15 mouse cellular contexts compared by ENCODE assay signal in the genomic region with DNA sequence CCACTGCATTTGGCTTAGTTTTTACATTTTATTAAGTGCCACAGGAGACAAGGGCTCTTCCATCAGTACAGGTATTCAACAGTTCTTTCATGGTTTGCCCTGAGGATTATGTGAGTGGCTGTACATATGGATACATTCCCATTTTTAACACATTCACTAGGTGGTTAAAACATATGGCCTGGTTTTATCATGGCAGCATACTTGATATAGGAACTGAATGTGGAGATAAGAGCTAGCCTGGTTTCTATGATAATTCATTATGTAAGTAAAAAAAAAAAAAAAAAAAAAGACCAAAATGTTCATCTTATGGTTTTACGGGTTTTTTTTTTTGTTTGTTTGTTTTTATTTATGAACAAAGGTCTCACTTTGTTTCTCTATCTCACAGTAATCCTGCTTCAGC.
"Had no signal": no experiment of that assay in that cellular context is flagged by ENCODE, and none has a peak within 500 bp of the region (broad histone marks: within the 10 kb centered on the region; RNA-seq: fewer than 3 reads in every experiment).

No protein-coding gene starts in this region.

- H3K4me2 ChIP-seq: neural tube, embryonic 15.5 days; stomach, embryonic 15.5 days had no signal

- H3K9ac ChIP-seq: neural tube, embryonic 15.5 days; stomach, embryonic 15.5 days had no signal

- H3K27me3 ChIP-seq: neural tube, embryonic 15.5 days; stomach, embryonic 15.5 days had no signal

- H3K9me3 ChIP-seq: neural tube, embryonic 15.5 days; stomach, embryonic 15.5 days had no signal

- DNase-seq: retina, postnatal 1 day; right cerebral cortex, adult 18-20 months; right cerebral cortex, postnatal 14 days; right cerebral cortex, postnatal 25 days; right cerebral cortex, postnatal 4 days; spleen, adult 18-20 months; thymus, adult 18-20 months; thymus, adult 2 months; thymus, postnatal 14 days; thymus, postnatal 25 days; thymus, postnatal 36 days; thymus, postnatal 4 days had no signal

- H3K4me3 ChIP-seq: neural tube, embryonic 15.5 days; stomach, embryonic 15.5 days had no signal

- H3K4me1 ChIP-seq: neural tube, embryonic 15.5 days; stomach, embryonic 15.5 days had no signal

- H3K27ac ChIP-seq: neural tube, embryonic 15.5 days; stomach, embryonic 15.5 days; stomach, postnatal 0 days had no signal
